Mouse (Mus musculus) heart, embryonic 10.5 days (tissue): ENCODE measurements around the gene Il1rn. TPM values are rescaled to one million over a fixed set of nuclear protein-coding genes. Genes with fewer than 3 reads are reported as not detected.
A peak's percentile ranks its signal among the peaks of the same experiment; 100 is the strongest.

Experiments used
- DNase-seq: peaks from one replicate; pipeline ENCODE4 v3.0.0-alpha.2; 2017; ENCODE audit warnings: low spot score
- H3K27ac ChIP-seq: fragments of 300-500 bp; sonication (generic); 2 replicates; pipeline ENCODE4 v1.5.1; 2016; ENCODE audit warnings: mild to moderate bottlenecking
- H3K27me3 ChIP-seq: fragments of 300-500 bp; sonication (generic); 2 replicates; pipeline ENCODE4 v1.6.1; 2016; ENCODE audit warnings: mild to moderate bottlenecking; ENCODE audit not compliant: poor library complexity, insufficient read depth, severe bottlenecking
- H3K36me3 ChIP-seq: fragments of 300-500 bp; sonication (generic); 2 replicates; pipeline ENCODE4 v1.6.1; 2016; ENCODE audit warnings: mild to moderate bottlenecking, moderate library complexity
- H3K4me1 ChIP-seq: fragments of 300-500 bp; sonication (generic); 2 replicates; pipeline ENCODE4 v1.6.1; 2016; ENCODE audit warnings: mild to moderate bottlenecking
- H3K4me3 ChIP-seq: fragments of 300-500 bp; sonication (generic); 2 replicates; pipeline ENCODE4 v1.5.1; 2016; ENCODE audit warnings: mild to moderate bottlenecking, moderate library complexity
- H3K9me3 ChIP-seq: fragments of 300-500 bp; sonication (generic); 2 replicates; pipeline ENCODE4 v1.6.1; 2016; ENCODE audit warnings: mild to moderate bottlenecking, moderate library complexity
- WGBS: fragments of 180-500 bp; shearing (Covaris S2); methylation state at CpG from one replicate; pipeline ENCODE4 v1.1.7; 2016; 5-methylcytosine and 5-hydroxymethylcytosine counted together
- polyA plus RNA-seq: library from polyadenylated mRNA; unstranded; fragments of >200 nt; fragmentation: Nextera tagmentation; extraction: Ambion mirVana; gene quantifications from 2 replicates; pipeline ENCODE4 v1.2.1, GENCODE M21; 2016

Il1rn gene
- polyA plus RNA-seq, 1 experiment from 2014 or later: not detected

GRCm38 (mm10) chr2:24353042-24353441, 16.4 kb downstream of the Il1rn start:
- Histone ChIP-seq H3K4me1 (no peaks in the 10 kb centered on the region), H3K4me3 (no peak overlapping the region), H3K9me3 (no peaks in the 10 kb centered on the region), H3K27ac (no peak overlapping the region), H3K36me3 (no peaks in the 10 kb centered on the region), H3K27me3 (no peaks in the 10 kb centered on the region)
- DNase-seq: no peak
- 84% methylated on average over 2 of the region's 2 CpGs for WGBS

- WGBS: 6% methylated on average over 1 of the region's 1 CpGs
- DNase-seq: no peak
- Histone ChIP-seq H3K27ac (no peak overlapping the region), H3K27me3 (no peaks in the 10 kb centered on the region), H3K4me1 (no peaks in the 10 kb centered on the region), H3K4me3 (no peak overlapping the region), H3K36me3 (no peaks in the 10 kb centered on the region), H3K9me3 (no peaks in the 10 kb centered on the region)
Observed at GRCm38 (mm10) chr2:24357642-24358041, 21.0 kb downstream of the Il1rn start.

- no peaks in the 10 kb centered on the region for H3K9me3 ChIP-seq
- H3K4me3 ChIP-seq: no peak overlapping the region
- no peaks in the 10 kb centered on the region for H3K36me3 ChIP-seq
- no peak for DNase-seq
- H3K4me1 ChIP-seq: no peaks in the 10 kb centered on the region
- no peaks in the 10 kb centered on the region for H3K27me3 ChIP-seq
- no peak overlapping the region for H3K27ac ChIP-seq
- 85% methylated on average over 1 of the region's 1 CpGs for WGBS
Observed at GRCm38 (mm10) chr2:24359347-24359746, 22.7 kb downstream of the Il1rn start.

GRCm38 (mm10) chr2:24363818-24364217, 27.2 kb downstream of the Il1rn start:
- Histone ChIP-seq H3K36me3 (no peaks in the 10 kb centered on the region), H3K4me3 (no peak overlapping the region), H3K4me1 (peaks cover 4% of the 10 kb centered on the region), H3K27ac (no peak overlapping the region), H3K27me3 (peaks cover 19% of the 10 kb centered on the region), H3K9me3 (no peaks in the 10 kb centered on the region)
- DNase-seq: no peak
- WGBS: 77% methylated on average over 3 of the region's 3 CpGs

GRCm38 (mm10) chr2:24366214-24366975, 29.7 kb downstream of the Il1rn start:
- Histone ChIP-seq H3K9me3 (no peaks in the 10 kb centered on the region), H3K27ac (no peak overlapping the region), H3K27me3 (peaks cover 21% of the 10 kb centered on the region), H3K4me3 (no peak overlapping the region), H3K4me1 (peaks cover 4% of the 10 kb centered on the region), H3K36me3 (no peaks in the 10 kb centered on the region)
- no peak for DNase-seq
- WGBS: 78% methylated on average over 12 of the region's 12 CpGs

- Histone ChIP-seq H3K4me3 (peak within 1 kb of the TSS; percentile 58), H3K27me3 (peaks cover 21% of the 10 kb centered on the region), H3K27ac (peak within 1 kb of the TSS; percentile 56; the same call in 1 of the 2 replicates), H3K9me3 (no peaks in the 10 kb centered on the region), H3K36me3 (no peaks in the 10 kb centered on the region), H3K4me1 (peaks cover 4% of the 10 kb centered on the region)
- no peak for DNase-seq
- 4% methylated on average over 47 of the region's 47 CpGs for WGBS
Observed at GRCm38 (mm10) chr2:24367030-24367894, 30.6 kb downstream of the Il1rn start, which contains the start of gene Psd4. Gene Psd4 (plus strand): TSS chr2:24367580.

GRCm38 (mm10) chr2:24367895-24368261, 31.2 kb downstream of the Il1rn start:
- H3K27ac ChIP-seq: no peak overlapping the region
- H3K9me3 ChIP-seq: no peaks in the 10 kb centered on the region
- H3K4me1 ChIP-seq: peaks cover 4% of the 10 kb centered on the region
- peak overlapping the region; percentile 58 for H3K4me3 ChIP-seq
- DNase-seq: no peak
- 47% methylated on average over 4 of the region's 4 CpGs for WGBS
- H3K36me3 ChIP-seq: no peaks in the 10 kb centered on the region
- peaks cover 21% of the 10 kb centered on the region for H3K27me3 ChIP-seq

- WGBS: 60% methylated on average over 5 of the region's 5 CpGs
- no peaks in the 10 kb centered on the region for H3K27me3 ChIP-seq
- no peaks in the 10 kb centered on the region for H3K36me3 ChIP-seq
- H3K27ac ChIP-seq: no peak overlapping the region
- H3K4me3 ChIP-seq: no peak overlapping the region
- peak; percentile 62 for DNase-seq
- no peaks in the 10 kb centered on the region for H3K4me1 ChIP-seq
- no peaks in the 10 kb centered on the region for H3K9me3 ChIP-seq
Observed at GRCm38 (mm10) chr2:24378747-24379450, 42.2 kb downstream of the Il1rn start.

- Histone ChIP-seq H3K9me3 (no peaks in the 10 kb centered on the region), H3K4me3 (no peak overlapping the region), H3K4me1 (0 out of 2 replicates have a peak, but pooled peaks cover 2% of the 10 kb centered on the region), H3K27me3 (no peaks in the 10 kb centered on the region), H3K36me3 (no peaks in the 10 kb centered on the region), H3K27ac (no peak overlapping the region)
- DNase-seq: peak; percentile 70
- 66% methylated on average over 9 of the region's 9 CpGs for WGBS
Observed at GRCm38 (mm10) chr2:24382456-24383230, 46.0 kb downstream of the Il1rn start.

- 66% methylated on average over 3 of the region's 3 CpGs for WGBS
- peak; percentile 47 for DNase-seq
- 0 out of 2 replicates have a peak, but pooled peaks cover 2% of the 10 kb centered on the region for H3K4me1 ChIP-seq
- no peaks in the 10 kb centered on the region for H3K36me3 ChIP-seq
- H3K4me3 ChIP-seq: no peak overlapping the region
- no peak overlapping the region for H3K27ac ChIP-seq
- H3K9me3 ChIP-seq: no peaks in the 10 kb centered on the region
- H3K27me3 ChIP-seq: no peaks in the 10 kb centered on the region
Observed at GRCm38 (mm10) chr2:24383636-24384035, 47.0 kb downstream of the Il1rn start.

GRCm38 (mm10) chr2:24384393-24384792, 47.7 kb downstream of the Il1rn start:
- 0 out of 2 replicates have a peak, but pooled peaks cover 2% of the 10 kb centered on the region for H3K4me1 ChIP-seq
- H3K27me3 ChIP-seq: no peaks in the 10 kb centered on the region
- no peak overlapping the region for H3K27ac ChIP-seq
- no peaks in the 10 kb centered on the region for H3K36me3 ChIP-seq
- DNase-seq: peak; percentile 59
- H3K4me3 ChIP-seq: no peak overlapping the region
- no peaks in the 10 kb centered on the region for H3K9me3 ChIP-seq
